Mouse (Mus musculus) heart, postnatal 25 days (tissue): ENCODE data around the gene Fbxl12. TPM values are rescaled to one million over a fixed set of nuclear protein-coding genes. Genes with fewer than 3 reads are reported as not detected.

Experiments
- DNase-seq: peaks from one replicate; pipeline ENCODE4 v3.0.0; 2022; ENCODE audit warnings: low spot score
- intact Hi-C: fragments of 180-260 bp; cut with DNase I; formaldehyde crosslinking; loops from one replicate; pipeline ENCODE4 v1.15.1; 2025
- total RNA-seq, 2 experiments: library from RNA; stranded (reverse); gene quantifications; 2 replicates each; pipeline ENCODE4 v1.2.3; 2021

The Fbxl12 gene
- total RNA-seq, 2 experiments from 2014 or later = 10.5 to 11.5 TPM

GRCm38 (mm10) chr9:20606269-20606668 lies 38.3 kb downstream of the Fbxl12 start:
- intact Hi-C loops = loop anchor here (10.0 kb wide), 1 partner anchor 111 kb away; the partner anchor contains the start of gene Zfp426
- no peak for DNase-seq

DNA sequence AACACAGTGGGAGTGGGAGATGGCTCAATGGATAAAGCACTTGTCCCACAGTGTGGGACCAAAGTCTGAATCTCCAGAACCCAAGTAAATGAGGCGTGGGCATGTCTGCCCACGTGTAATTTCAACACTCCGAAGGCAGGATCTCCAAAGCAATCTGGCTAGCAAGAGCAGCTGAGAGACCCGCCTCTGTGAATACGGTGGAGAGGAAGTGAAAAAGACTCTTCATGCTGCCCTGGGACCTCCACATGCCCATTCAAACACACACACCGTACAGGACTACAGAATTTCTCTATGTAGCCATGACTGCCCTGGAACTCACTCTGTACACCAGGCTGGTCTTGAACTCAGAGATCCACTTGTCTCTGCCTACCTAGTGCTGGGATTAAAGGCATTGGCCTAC lies 43.3 kb downstream of the Fbxl12 start:
- DNase-seq = no peak
- intact Hi-C loops = loop anchor here (10.0 kb wide), 1 partner anchor 106 kb away; the partner anchor contains the start of gene Zfp426

- DNase-seq = peak; percentile 97
- intact Hi-C loops = loop anchor here (1.0 to 10.0 kb wide), 2 partner anchors 26 to 116 kb away; partner anchors contain the start of gene Zfp26
Measured at GRCm38 (mm10) chr9:20581175-20581634, 63.4 kb downstream of the Fbxl12 start, which contains the start of gene Zfp846. Gene Zfp846, plus strand, starts transcription at chr9:20581291.

GRCm38 (mm10) chr9:20576591-20576990 lies 68.0 kb downstream of the Fbxl12 start:
- intact Hi-C loops = no loop called here
- no peak for DNase-seq

DNA sequence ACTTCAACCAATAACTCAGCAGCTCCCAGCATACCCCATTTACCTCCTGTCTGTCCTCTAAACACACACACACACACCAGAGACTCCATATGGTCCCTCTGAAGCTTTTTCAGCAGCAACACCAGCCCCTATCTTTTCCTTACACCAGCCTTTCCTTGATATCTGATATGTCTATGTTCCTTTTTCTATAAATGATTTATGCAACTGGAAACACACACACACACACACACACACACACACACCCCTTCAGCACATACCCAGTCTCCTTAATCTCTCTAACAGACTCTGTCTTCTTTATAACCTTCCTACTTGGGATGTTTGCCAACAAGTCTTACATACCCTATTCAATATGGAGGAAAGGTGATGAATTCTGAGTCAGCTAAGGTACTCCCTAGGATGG lies 73.5 kb downstream of the Fbxl12 start:
- intact Hi-C loops = no loop called here
- no peak for DNase-seq

Other genes starting within 250 kb of the Fbxl12 start
- gene Zfp26, start 184.6 kb downstream of the Fbxl12 start, total RNA-seq = 10 to 100 TPM in 1 of 2 experiments, 1 to 10 TPM in 1; 9.1 to 11.9 TPM
- 10 to 100 TPM; 10.6 to 12.2 TPM for gene Zfp426, start 152.0 kb downstream of the Fbxl12 start, total RNA-seq
- gene Zfp266, start 123.3 kb downstream of the Fbxl12 start, total RNA-seq = 10 to 100 TPM; 22.2 to 29.9 TPM
- 1 to 10 TPM; 5.9 to 6.6 TPM for gene Zfp846, start 63.5 kb downstream of the Fbxl12 start, total RNA-seq
- gene Ubl5, start 1.9 kb downstream of the Fbxl12 start, total RNA-seq = 100 to 1,000 TPM; 218 to 220 TPM
- gene Pin1, start 7.3 kb upstream of the Fbxl12 start, total RNA-seq = 10 to 100 TPM; 18.3 to 19.2 TPM
- gene Olfm2, start 101.6 kb upstream of the Fbxl12 start, total RNA-seq = under 1 TPM in 1 of 2 experiments, not detected in 1; 0.18 TPM
- 10 to 100 TPM; 26.1 to 30.2 TPM for gene Col5a3, start 170.3 kb upstream of the Fbxl12 start, total RNA-seq
- not detected for gene Rdh8, start 173.7 kb upstream of the Fbxl12 start, total RNA-seq
- gene A230050P20Rik, start 223.9 kb upstream of the Fbxl12 start, total RNA-seq = 1 to 10 TPM; 4.0 to 4.2 TPM
- gene Angptl6, start 235.0 kb upstream of the Fbxl12 start, total RNA-seq = 1 to 10 TPM; 3.2 to 3.3 TPM
- 1 to 10 TPM; 7.0 to 9.5 TPM for gene Ppan, start 243.4 kb upstream of the Fbxl12 start, total RNA-seq